In the genomic region with DNA sequence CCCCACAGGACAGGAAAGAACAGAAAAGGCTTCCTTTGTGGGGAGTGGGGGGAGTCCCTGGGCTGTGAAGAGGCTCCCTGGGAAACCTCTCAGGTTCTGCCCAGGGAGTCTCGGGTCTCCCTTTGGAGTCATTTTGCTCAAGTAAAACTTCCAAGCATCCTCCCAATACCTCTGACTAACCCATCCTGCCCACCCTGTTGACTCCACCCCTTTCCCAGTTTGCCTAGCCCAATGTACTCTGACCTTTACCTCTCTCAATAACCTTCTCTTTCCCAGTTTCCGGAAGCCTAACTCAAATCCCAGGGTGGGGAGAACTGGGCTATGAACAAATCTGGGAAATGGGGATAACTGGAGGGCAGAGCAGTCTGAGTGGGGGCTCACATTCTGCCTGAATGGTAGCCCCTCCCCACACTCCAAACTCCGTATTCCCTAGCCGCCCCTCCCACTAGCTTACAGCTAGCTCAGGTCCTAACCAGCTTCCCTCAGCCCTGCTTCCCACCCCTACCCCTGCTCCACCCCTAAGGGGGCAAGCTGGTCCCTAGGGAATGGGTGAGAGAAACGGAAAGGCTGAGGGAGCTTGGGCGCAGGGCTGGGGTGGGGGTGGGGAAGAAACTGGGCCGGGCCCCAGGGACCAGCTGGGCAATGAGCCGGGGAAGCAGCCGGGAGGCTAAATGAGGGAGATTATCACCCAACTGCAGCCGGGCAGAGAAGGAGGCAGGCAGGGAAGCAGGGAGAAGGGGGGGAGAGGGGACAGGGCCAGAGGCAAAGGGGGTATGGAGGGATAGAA, we compare ENCODE assay signal across 9 mouse cellular contexts. TPM values are rescaled to one million over a fixed set of nuclear protein-coding genes. Genes with fewer than 3 reads are reported as not detected.
DNase-seq lines count a peak whose midpoint lies in the region; ATAC-seq lines count a peak whose summit lies in the region.
"Had no signal": no experiment of that assay in that cellular context is flagged by ENCODE, and none has a peak within 500 bp of the region (broad histone marks: within the 10 kb centered on the region; RNA-seq: fewer than 3 reads in every experiment).

No protein-coding gene starts in this region.

- 0 out of 2 replicates have a peak overlapping the region, but pooled peaks have one; percentile 26 for H3K9ac ChIP-seq in hindbrain, embryonic 14.5 days
- peak overlapping the region; percentile 57 for H3K9ac ChIP-seq in midbrain, embryonic 13.5 days (replicated peaks)

- H3K4me2 ChIP-seq in hindbrain, embryonic 14.5 days (replicated peaks): peak overlapping the region; percentile 69
- peak overlapping the region; percentile 73 for H3K4me2 ChIP-seq in midbrain, embryonic 13.5 days (replicated peaks)

- no peaks in the 10 kb centered on the region for H3K9me3 ChIP-seq in hindbrain, embryonic 14.5 days (ENCODE audit: control insufficient read depth, low read length)
- no peaks in the 10 kb centered on the region for H3K9me3 ChIP-seq in midbrain, embryonic 13.5 days

- intact Hi-C loops in left cerebral cortex, postnatal 14 days (cut with DNase I): loop anchor here (2.0 kb wide), 1 partner anchor 19 kb away; no protein-coding TSS in a partner anchor

- no peak for ATAC-seq in hindbrain, embryonic 14.5 days (ENCODE audit: low FRiP score)
- ATAC-seq in midbrain, embryonic 13.5 days: no peak; the same call in 1 of the 2 replicates

- no peaks in the 10 kb centered on the region for H3K36me3 ChIP-seq in hindbrain, embryonic 14.5 days (replicated peaks; ENCODE audit: control insufficient read depth, insufficient read depth)
- H3K36me3 ChIP-seq in midbrain, embryonic 13.5 days: no peaks in the 10 kb centered on the region

- H3K4me1 ChIP-seq in hindbrain, embryonic 14.5 days (replicated peaks; ENCODE audit: control insufficient read depth, insufficient read depth, low read length): peaks cover 82% of the 10 kb centered on the region
- peaks cover 96% of the 10 kb centered on the region for H3K4me1 ChIP-seq in midbrain, embryonic 13.5 days (replicated peaks)

- no peak overlapping the region for H3K4me3 ChIP-seq in hindbrain, embryonic 14.5 days (replicated peaks; ENCODE audit: low read length)
- H3K4me3 ChIP-seq in midbrain, embryonic 13.5 days (replicated peaks): peak overlapping the region; percentile 13

- peak overlapping the region; percentile 76 for H3K27ac ChIP-seq in hindbrain, embryonic 14.5 days
- peak overlapping the region; percentile 94 for H3K27ac ChIP-seq in midbrain, embryonic 13.5 days

- DNase-seq in embryo, embryonic 10 days (ENCODE audit: low spot score): peak; percentile 53
- DNase-seq in embryo, embryonic 9.5 days (ENCODE audit: extremely low spot score): no peak
- DNase-seq in R1 (ENCODE audit: low read depth, low spot score): peak; percentile 69
- DNase-seq in hindbrain, embryonic 14.5 days (ENCODE audit: low spot score): no peak
- no peak for DNase-seq in left cerebral cortex, postnatal 14 days (ENCODE audit: low spot score in 2 of 2)
- no peak for DNase-seq in urinary bladder, postnatal 10 days (ENCODE audit: low spot score)
- no peak for DNase-seq in ovary, adult 18-20 months (ENCODE audit: low spot score)

- H3K27me3 ChIP-seq in hindbrain, embryonic 14.5 days (ENCODE audit: control insufficient read depth, insufficient read depth, low read length): peaks cover 17% of the 10 kb centered on the region; the same call in 1 of the 2 replicates
- H3K27me3 ChIP-seq in midbrain, embryonic 13.5 days: peaks cover 37% of the 10 kb centered on the region

- 6% methylated on average over 10 of the region's 10 CpGs for WGBS in hindbrain, embryonic 14.5 days
- WGBS in midbrain, embryonic 13.5 days: 6% methylated on average over 10 of the region's 10 CpGs

RNA-seq across cellular contexts. Expression of gene Asic4, which starts 2.8 kb away (rescaled TPM):
- polyA plus RNA-seq in hindbrain, embryonic 14.5 days (2014; fragmentation: Nextera tagmentation; extraction: Ambion mirVana): 4.9 and 5.0 TPM in 2 replicates
- polyA plus RNA-seq in midbrain, embryonic 13.5 days (2015; fragmentation: Nextera tagmentation; extraction: Ambion mirVana): 57.3 and 81.6 TPM in 2 replicates
- total RNA-seq in left cerebral cortex, postnatal 14 days (2021): 10 to 100 TPM; 14.9 to 17.7 TPM
- total RNA-seq: hematopoietic stem cell, adult 5-6 weeks had no signal

RNA-seq across cellular contexts. Expression of gene Gmppa, which starts 11.7 kb away (rescaled TPM):
- polyA plus RNA-seq in hindbrain, embryonic 14.5 days (2014; fragmentation: Nextera tagmentation; extraction: Ambion mirVana): 53.1 and 65.0 TPM in 2 replicates
- 78.4 and 88.8 TPM in 2 replicates for polyA plus RNA-seq in midbrain, embryonic 13.5 days (2015; fragmentation: Nextera tagmentation; extraction: Ambion mirVana)
- total RNA-seq in left cerebral cortex, postnatal 14 days (2021): 10 to 100 TPM; 54.2 to 61.2 TPM

RNA-seq across cellular contexts. Expression of gene Chpf, which starts 31.6 kb away (rescaled TPM):
- polyA plus RNA-seq in hindbrain, embryonic 14.5 days (2014; fragmentation: Nextera tagmentation; extraction: Ambion mirVana): 49.2 and 55.0 TPM in 2 replicates
- polyA plus RNA-seq in midbrain, embryonic 13.5 days (2015; fragmentation: Nextera tagmentation; extraction: Ambion mirVana): 25.1 and 28.7 TPM in 2 replicates
- 10 to 100 TPM; 77.0 to 79.3 TPM for total RNA-seq in left cerebral cortex, postnatal 14 days (2021)

RNA-seq across cellular contexts. Expression of gene Tmem198, which starts 31.9 kb away (rescaled TPM):
- polyA plus RNA-seq in hindbrain, embryonic 14.5 days (2014; fragmentation: Nextera tagmentation; extraction: Ambion mirVana): 37.5 and 40.3 TPM in 2 replicates
- 46.1 and 47.3 TPM in 2 replicates for polyA plus RNA-seq in midbrain, embryonic 13.5 days (2015; fragmentation: Nextera tagmentation; extraction: Ambion mirVana)
- total RNA-seq in left cerebral cortex, postnatal 14 days (2021): 10 to 100 TPM; 76.1 to 77.3 TPM
- total RNA-seq: hematopoietic stem cell, adult 5-6 weeks had no signal

RNA-seq across cellular contexts. Expression of gene Obsl1, which starts 58.8 kb away (rescaled TPM):
- 22.6 and 25.9 TPM in 2 replicates for polyA plus RNA-seq in hindbrain, embryonic 14.5 days (2014; fragmentation: Nextera tagmentation; extraction: Ambion mirVana)
- 18.6 and 25.7 TPM in 2 replicates for polyA plus RNA-seq in midbrain, embryonic 13.5 days (2015; fragmentation: Nextera tagmentation; extraction: Ambion mirVana)
- 10 to 100 TPM; 33.4 to 35.1 TPM for total RNA-seq in left cerebral cortex, postnatal 14 days (2021)

Comparison
In these comparisons a context has a peak if more than half of its experiments do, and no peak if none do; other contexts are left out.
1. DNase-seq: peak in embryo, embryonic 10 days (single experiment) and R1 (single experiment); none in embryo, embryonic 9.5 days (single experiment), hindbrain, embryonic 14.5 days (single experiment), left cerebral cortex, postnatal 14 days (0 of 2), urinary bladder, postnatal 10 days (single experiment) and ovary, adult 18-20 months (single experiment).